Mouse (Mus musculus) CH12.LX (cell line): ENCODE results near the gene Fam227b. TPM values are rescaled to one million over a fixed set of nuclear protein-coding genes. Genes with fewer than 3 reads are reported as not detected.

Experiments used
- DNase-seq: peaks from one replicate; pipeline ENCODE4 v3.0.0-alpha.2; 2013; ENCODE audit errors: extremely low read depth
- H3K27ac ChIP-seq: 2 replicates; pipeline ENCODE4 v1.5.1; 2012; ENCODE audit warnings: low read depth, mild to moderate bottlenecking, control low read depth, moderate library complexity; ENCODE audit not compliant: insufficient read depth
- H3K27me3 ChIP-seq: replicated peaks from 2 replicates; pipeline ENCODE3; 2012; ENCODE audit warnings: inconsistent platforms
- H3K36me3 ChIP-seq, 2 experiments: replicated peaks in 1 of 2; 2 replicates each; pipeline versions ENCODE3 to v1.6.1; 2012; ENCODE audit warnings: inconsistent platforms in 1 of 2, low read length in 1 of 2, mild to moderate bottlenecking in 1 of 2, mixed read lengths in 1 of 2, moderate library complexity in 1 of 2; ENCODE audit not compliant: control insufficient read depth in 1 of 2, insufficient read depth in 1 of 2
- H3K4me1 ChIP-seq, 2 experiments: 2 replicates each; pipeline ENCODE4 v1.6.1; 2012; ENCODE audit warnings: inconsistent platforms in 1 of 2, moderate library complexity in 1 of 2; ENCODE audit not compliant: insufficient read depth in 2 of 2, control insufficient read depth in 1 of 2
- H3K4me2 ChIP-seq: 2 replicates; pipeline ENCODE4 v1.6.1; 2012; ENCODE audit warnings: low read depth, mild to moderate bottlenecking, control low read depth; ENCODE audit not compliant: poor library complexity, insufficient read depth, severe bottlenecking
- H3K4me3 ChIP-seq, 3 experiments: fragments of 150-350 bp in 1 of 3; sonication (generic) in 1 of 3; replicated peaks in 1 of 3; 2 replicates each; pipeline versions ENCODE3 to v1.5.1; 2011 to 2012; ENCODE audit warnings: low read depth in 2 of 3, low read length in 2 of 3, mild to moderate bottlenecking in 2 of 3, moderate library complexity in 2 of 3, control low read depth in 1 of 3, improper control_type of control experiment in 1 of 3, inconsistent platforms in 1 of 3, mixed read lengths in 1 of 3; ENCODE audit not compliant: poor library complexity in 1 of 3
- H3K79me2 ChIP-seq: replicated peaks from 2 replicates; pipeline ENCODE4 v1.6.1; 2012; ENCODE audit warnings: mild to moderate bottlenecking, moderate library complexity; ENCODE audit not compliant: control insufficient read depth, poor library complexity, insufficient read depth, severe bottlenecking; ENCODE audit errors: extremely low read depth
- H3K9ac ChIP-seq: 2 replicates; pipeline ENCODE4 v1.6.1; 2012; ENCODE audit warnings: low read depth, mild to moderate bottlenecking, control low read depth, moderate library complexity; ENCODE audit not compliant: insufficient read depth
- H3K9me3 ChIP-seq: replicated peaks from 2 replicates; pipeline ENCODE3; 2012; ENCODE audit warnings: low read length, inconsistent platforms, mixed read lengths
- CHD2 ChIP-seq: IDR thresholded peaks from 2 replicates; pipeline ENCODE4 v1.6.1; 2011; ENCODE audit warnings: low read length, improper control_type of control experiment
- CTCF ChIP-seq, 2 experiments: IDR thresholded peaks in 1 of 2; conservative IDR thresholded peaks in 1 of 2; 2 replicates each; pipeline ENCODE4 v1.5.1; 2011 to 2012; ENCODE audit warnings: low read depth in 2 of 2, low read length in 2 of 2, improper control_type of control experiment in 1 of 2, inconsistent platforms in 1 of 2, mild to moderate bottlenecking in 1 of 2, moderate library complexity in 1 of 2
- E2F4 ChIP-seq: IDR thresholded peaks from 2 replicates; pipeline ENCODE4 v1.6.1; 2011; ENCODE audit warnings: low read depth, low read length, improper control_type of control experiment; ENCODE audit not compliant: insufficient replicate concordance
- MAZ ChIP-seq: IDR thresholded peaks from 2 replicates; pipeline ENCODE4 v1.6.1; 2012; ENCODE audit warnings: low read depth, mild to moderate bottlenecking, inconsistent platforms, low read length, improper control_type of control experiment, moderate library complexity
- NELFE ChIP-seq: IDR thresholded peaks from 2 replicates; pipeline ENCODE4 v1.6.1; 2011; ENCODE audit warnings: low read depth, low read length, improper control_type of control experiment
- NRF1 ChIP-seq: IDR thresholded peaks from 2 replicates; pipeline ENCODE4 v1.6.1; 2014; ENCODE audit warnings: low read depth, mild to moderate bottlenecking, inconsistent platforms, low read length, improper control_type of control experiment, moderate library complexity
- PAX5 ChIP-seq: IDR thresholded peaks from 2 replicates; pipeline ENCODE4 v1.6.1; 2012; ENCODE audit warnings: low read length, inconsistent platforms, mixed read lengths
- POLR2A ChIP-seq: IDR thresholded peaks from 2 replicates; pipeline ENCODE4 v1.6.1; 2011; ENCODE audit warnings: low read depth, mild to moderate bottlenecking, improper control_type of control experiment, low read length
- RAD21 ChIP-seq: IDR thresholded peaks from 2 replicates; pipeline ENCODE4 v1.6.1; 2011; ENCODE audit warnings: low read depth, mild to moderate bottlenecking, low read length, improper control_type of control experiment, moderate library complexity
- SMC3 ChIP-seq: IDR thresholded peaks from 2 replicates; pipeline ENCODE4 v1.6.1; 2011; ENCODE audit warnings: low read depth, low read length, improper control_type of control experiment
- UBTF ChIP-seq: IDR thresholded peaks from 2 replicates; pipeline ENCODE4 v1.6.1; 2012; ENCODE audit warnings: low read depth, mild to moderate bottlenecking, inconsistent platforms, low read length, improper control_type of control experiment, moderate library complexity
- USF2 ChIP-seq: conservative IDR thresholded peaks from 2 replicates; pipeline ENCODE4 v1.6.1; 2011; ENCODE audit warnings: low read depth, low read length, improper control_type of control experiment
- ZC3H11A ChIP-seq: IDR thresholded peaks from 2 replicates; pipeline ENCODE4 v1.6.1; 2012; ENCODE audit warnings: low read depth, mild to moderate bottlenecking, inconsistent platforms, low read length, improper control_type of control experiment
- ZMIZ1 ChIP-seq: IDR thresholded peaks from 2 replicates; pipeline ENCODE4 v1.6.1; 2012; ENCODE audit warnings: low read depth, mild to moderate bottlenecking, inconsistent platforms, low read length, improper control_type of control experiment
- dilution Hi-C: fragments of 300-500 bp; cut with MboI; formaldehyde crosslinking; loops from 2 replicates; pipeline ENCODE4 v1.14.3; 2020; ENCODE audit warnings: low sequenced_read_pairs; ENCODE audit not compliant: extremely low pct_unique_long_range_greater_than_20kb, extremely low pct_ligation_motif_present
- in situ Hi-C: fragments of 300-500 bp; cut with MboI; formaldehyde crosslinking; loops from 3 replicates; pipeline ENCODE4 v1.14.3; 2019; ENCODE audit warnings: low sequenced_read_pairs, low pct_ligation_motif_present, low pct_unique_long_range_greater_than_20kb, mixed read lengths
- polyA plus RNA-seq: library from polyadenylated mRNA; unstranded; fragments of >175 nt; gene quantifications from 2 replicates; pipeline ENCODE4 v1.2.1, GENCODE M21; 2012; ENCODE audit warnings: low read depth; ENCODE audit not compliant: insufficient read length
- total RNA-seq, 2 experiments: library from RNA; depleted of rRNA; stranded (reverse); fragments of 300-350 nt in 1 of 2; fragments of >200 nt in 1 of 2; gene quantifications; 2 replicates each; pipeline ENCODE4 v1.2.3; 2012 to 2014

The Fam227b gene
- total and polyA plus RNA-seq, 3 experiments = not detected

DNA sequence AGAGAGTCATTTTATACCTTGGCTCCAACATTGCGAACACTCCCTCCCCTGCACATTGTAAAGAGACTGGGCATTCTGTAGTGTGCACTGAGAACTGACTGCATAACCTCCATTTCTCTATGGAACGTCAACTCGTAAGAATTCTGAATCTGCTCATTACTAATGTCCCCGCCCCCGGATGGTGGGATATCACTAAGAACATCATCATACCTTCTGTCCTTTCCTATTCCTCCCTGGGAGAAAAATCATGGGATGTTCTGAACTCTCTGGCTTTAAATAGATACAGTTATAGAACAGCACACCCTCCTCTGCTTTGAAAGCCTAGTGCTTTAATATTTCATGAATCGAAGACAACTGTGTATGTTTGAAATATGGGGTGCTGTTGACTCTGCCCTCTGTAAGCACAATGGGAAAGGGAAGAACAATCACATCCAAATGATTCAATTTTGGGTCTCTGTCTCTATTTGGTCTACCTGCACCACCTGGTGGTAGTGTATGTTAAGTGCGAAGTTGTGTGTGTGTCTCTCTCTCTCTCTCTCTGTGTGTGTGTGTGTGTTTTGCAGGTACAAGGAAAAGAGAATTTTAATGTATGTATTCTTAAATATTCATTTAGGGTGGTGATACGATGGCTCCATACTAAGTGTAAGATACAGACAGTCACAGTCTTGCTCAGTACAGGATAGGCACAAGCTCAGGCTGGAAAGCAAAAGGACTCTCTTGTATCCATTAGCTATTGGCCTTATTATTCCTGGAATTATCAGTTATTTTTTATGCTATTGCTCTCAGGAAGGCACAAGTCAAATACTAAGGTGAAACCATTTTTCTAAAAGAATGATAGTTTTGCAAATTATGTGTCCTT is 118.5 kb downstream of the Fam227b start:
- Histone ChIP-seq H3K9me3 (no peaks in the 10 kb centered on the region), H3K4me2 (no peak overlapping the region; the same call in 1 of the 2 replicates), H3K36me3 (no peaks in the 10 kb centered on the region), H3K4me3 (no peak overlapping the region), H3K27ac (no peak overlapping the region), H3K4me1 (peaks cover 0 to 15% of the 10 kb centered on the region in 2 experiments; a peak in 2 of 4 replicates), H3K9ac (no peak overlapping the region), H3K79me2 (no peaks in the 10 kb centered on the region), H3K27me3 (no peaks in the 10 kb centered on the region)
- TF ChIP-seq ZC3H11A (peak; percentile 42), USF2 (no peak), CTCF (conservative IDR thresholded peaks at IDR 0.05 in 1 of 2, IDR thresholded peaks at IDR 0.05 in 1 of 2; ENCODE audit: low read depth in 2 of 2, low read length in 2 of 2) (peak; percentile 34 to 77; a peak in 3 of 4 replicates), NELFE (0 out of 2 replicates have a peak, but pooled peaks have one; percentile 43), SMC3 (peak; percentile 83), E2F4 (no peak), ZMIZ1 (no peak), RAD21 (peak; percentile 81)
- dilution Hi-C loops = no loop called here
- peak; percentile 27 for DNase-seq
- in situ Hi-C loops = loop anchor here (25.0 kb wide), 2 partner anchors 146 to 371 kb away; partner anchors contain the start of gene Eid1

DNA sequence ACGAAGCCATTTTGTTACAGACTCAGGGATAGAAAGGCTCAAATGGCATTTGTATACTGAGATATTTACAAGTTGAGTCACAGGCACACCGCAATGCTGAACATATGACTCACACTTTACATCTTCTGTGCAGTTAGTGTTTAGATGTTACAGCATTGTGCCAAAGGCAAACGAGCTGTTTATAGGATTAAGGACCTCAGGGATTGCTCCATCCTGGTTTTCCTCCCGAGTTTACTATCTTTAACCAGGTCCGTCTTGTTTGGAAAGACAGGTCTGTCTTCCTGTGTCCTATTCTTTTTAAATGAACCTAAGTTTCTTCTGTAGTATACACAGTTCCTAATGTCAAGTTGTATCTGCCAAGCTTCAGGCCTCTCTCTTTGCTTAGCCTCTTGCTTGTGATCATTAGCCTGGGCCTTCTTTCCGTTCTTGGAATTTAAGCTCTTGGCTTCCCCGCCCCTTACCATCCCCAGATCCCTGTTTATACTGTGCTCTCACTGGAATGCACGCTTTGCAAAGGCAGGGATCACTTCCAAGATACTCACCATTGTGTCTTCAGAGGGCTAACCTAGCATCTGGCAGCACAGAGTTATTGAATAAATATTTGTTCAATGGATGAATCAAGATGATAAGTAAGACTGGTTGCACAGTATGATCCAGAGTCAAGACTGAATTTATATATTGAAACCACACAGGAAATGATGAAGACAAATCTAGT is 120.5 kb downstream of the Fam227b start:
- no peak overlapping the region for H3K4me3 ChIP-seq
- H3K27me3 ChIP-seq = no peaks in the 10 kb centered on the region
- dilution Hi-C loops (no loop called here), in situ Hi-C loops (loop anchor here (25.0 kb wide), 2 partner anchors 144 to 369 kb away; partner anchors contain the start of gene Eid1)
- H3K9me3 ChIP-seq = no peaks in the 10 kb centered on the region
- H3K27ac ChIP-seq = no peak overlapping the region
- TF ChIP-seq NRF1 = no peak
- no peak for TF ChIP-seq CHD2
- TF ChIP-seq POLR2A = no peak
- no peak for TF ChIP-seq PAX5
- TF ChIP-seq SMC3 = no peak
- TF ChIP-seq UBTF = no peak
- TF ChIP-seq MAZ = no peak
- no peak overlapping the region for H3K4me2 ChIP-seq
- peaks cover 0 to 15% of the 10 kb centered on the region in 2 experiments; a peak in 2 of 4 replicates for H3K4me1 ChIP-seq
- no peaks in the 10 kb centered on the region for H3K36me3 ChIP-seq
- H3K9ac ChIP-seq = no peak overlapping the region
- no peaks in the 10 kb centered on the region for H3K79me2 ChIP-seq
- DNase-seq = no peak
